Mouse (Mus musculus) ES-E14 (cell line): ENCODE results near the gene H2-T3. TPM values are rescaled to one million over a fixed set of nuclear protein-coding genes. Genes with fewer than 3 reads are reported as not detected.
"Not testable (repeated sequence)": the region's sequence is repeated elsewhere in the genome, so short reads cannot be mapped to it uniquely, and the experiment has no call there.

ENCODE experiments used
- DNase-seq: peaks from one replicate; pipeline ENCODE4 v3.0.0-alpha.2; 2013; ENCODE audit warnings: low read depth, low spot score
- H3K27ac ChIP-seq: 2 replicates; pipeline ENCODE4 v1.5.1; 2012; ENCODE audit warnings: low read depth, mild to moderate bottlenecking, low read length, moderate library complexity, mixed read lengths; ENCODE audit not compliant: poor library complexity, insufficient read depth, severe bottlenecking
- H3K36me3 ChIP-seq: 2 replicates; pipeline ENCODE4 v1.6.1; 2012; ENCODE audit warnings: mild to moderate bottlenecking, low read length, moderate library complexity, mixed read lengths; ENCODE audit not compliant: control insufficient read depth, poor library complexity, insufficient read depth, severe bottlenecking
- H3K4me1 ChIP-seq, 2 experiments: fragments of 150-350 bp in 1 of 2; sonication (generic) in 1 of 2; 2 replicates each; pipeline ENCODE4 v1.6.1; 2012; ENCODE audit warnings: low read length in 2 of 2, mild to moderate bottlenecking in 1 of 2, mixed read lengths in 1 of 2; ENCODE audit not compliant: control insufficient read depth in 2 of 2, insufficient read depth in 2 of 2, poor library complexity in 1 of 2
- H3K4me3 ChIP-seq, 2 experiments: fragments of 150-350 bp in 1 of 2; sonication (generic) in 1 of 2; 2 replicates each; pipeline ENCODE4 v1.5.1; 2012; ENCODE audit warnings: low read length in 2 of 2, low read depth in 1 of 2, mild to moderate bottlenecking in 1 of 2, mixed read lengths in 1 of 2; ENCODE audit not compliant: insufficient read depth in 1 of 2, poor library complexity in 1 of 2, severe bottlenecking in 1 of 2
- H3K9ac ChIP-seq: 2 replicates; pipeline ENCODE4 v1.6.1; 2012; ENCODE audit warnings: low read depth, mild to moderate bottlenecking, low read length, mixed read lengths; ENCODE audit not compliant: poor library complexity, insufficient read depth, severe bottlenecking
- H3K9me3 ChIP-seq: fragments of 150-350 bp; sonication (generic); 2 replicates; pipeline ENCODE4 v1.6.1; 2012; ENCODE audit warnings: low read depth, mild to moderate bottlenecking, low read length; ENCODE audit not compliant: control insufficient read depth, insufficient read depth
- CHD2 ChIP-seq: IDR thresholded peaks from 2 replicates; pipeline ENCODE4 v1.6.1; 2014; ENCODE audit warnings: mild to moderate bottlenecking, low read depth, low read length, inconsistent platforms
- HCFC1 ChIP-seq: IDR thresholded peaks from 2 replicates; pipeline ENCODE4 v1.6.1; 2012; ENCODE audit warnings: low read length, inconsistent platforms, borderline replicate concordance; ENCODE audit not compliant: insufficient read depth
- MAFK ChIP-seq: IDR thresholded peaks from 2 replicates; pipeline ENCODE4 v1.6.1; 2014; ENCODE audit warnings: mild to moderate bottlenecking, low read depth, low read length, inconsistent platforms; ENCODE audit not compliant: insufficient read depth
- ZC3H11A ChIP-seq: IDR thresholded peaks from 2 replicates; pipeline ENCODE4 v1.6.1; 2012; ENCODE audit warnings: low read depth, mild to moderate bottlenecking, inconsistent platforms, low read length, borderline replicate concordance
- ZNF384 ChIP-seq: IDR thresholded peaks from 2 replicates; pipeline ENCODE4 v1.6.1; 2012; ENCODE audit warnings: low read depth, low read length, inconsistent platforms
- in situ Hi-C, 2 experiments: fragments of 600-800 bp; cut with MboI; formaldehyde crosslinking; loops; one replicate each; pipeline ENCODE4 v1.15.1; 2025; ENCODE audit warnings: low sequenced_read_pairs in 2 of 2, inconsistent platforms in 1 of 2; ENCODE audit not compliant: unreplicated experiment in 2 of 2
- total RNA-seq: library from RNA; depleted of rRNA; stranded (reverse); fragments of 300-350 nt; gene quantifications from 2 replicates; pipeline ENCODE4 v1.2.3, GENCODE M21; 2012; rRNA removed

Gene H2-T3
- total RNA-seq, 1 experiment = 0.22 TPM

- Histone ChIP-seq H3K4me3 (peak overlapping the region; percentile 53 to 57), H3K4me1 (no peaks in the 10 kb centered on the region), H3K27ac (no peak overlapping the region), H3K9ac (no peak overlapping the region), H3K9me3 (no peaks in the 10 kb centered on the region), H3K36me3 (no peaks in the 10 kb centered on the region)
- DNase-seq = no peak
- TF ChIP-seq HCFC1 = no peak
- no peak for TF ChIP-seq ZNF384
- no peak for TF ChIP-seq MAFK
- TF ChIP-seq ZC3H11A = no peak
- TF ChIP-seq CHD2 = no peak
- in situ Hi-C loops = no loop called here
Measured at GRCm38 (mm10) chr17:36145111-36145860, 44.8 kb downstream of the H2-T3 start.

- DNase-seq, H3K27ac ChIP-seq, H3K4me1 ChIP-seq, H3K4me3 ChIP-seq, H3K36me3 ChIP-seq, H3K9me3 ChIP-seq, H3K9ac ChIP-seq, in situ Hi-C loops: not testable (repeated sequence)
Measured at GRCm38 (mm10) chr17:36136299-36136848, 53.7 kb downstream of the H2-T3 start.

Other genes with a start within 250 kb of the H2-T3 start
- gene Abcf1, start 220.5 kb downstream of the H2-T3 start, total RNA-seq = 115 and 117 TPM in 2 replicates
- 51.6 and 64.1 TPM in 2 replicates for gene Gnl1, start 210.4 kb downstream of the H2-T3 start, total RNA-seq
- gene Prr3, start 210.1 kb downstream of the H2-T3 start, total RNA-seq = 13.8 and 17.0 TPM in 2 replicates
- gene H2-T24, start 169.7 kb downstream of the H2-T3 start, total RNA-seq = not detected in 2 replicates
- 0.67 and 0.95 TPM in 2 replicates for gene H2-T23, start 157.4 kb downstream of the H2-T3 start, total RNA-seq
- gene H2-T22, start 147.5 kb downstream of the H2-T3 start, total RNA-seq = 2.7 and 5.8 TPM in 2 replicates
- 0.18 and 0.21 TPM in 2 replicates for gene Gm6034, start 147.3 kb downstream of the H2-T3 start, total RNA-seq
- gene Gm11127, start 131.9 kb downstream of the H2-T3 start, total RNA-seq = 0.37 and 0.54 TPM in 2 replicates
- not detected in 2 replicates for gene Gm19684, start 68.6 kb downstream of the H2-T3 start, total RNA-seq
- 0.63 TPM in 1 of 2 replicates, not detected in the other for gene Gm7030, start 60.9 kb downstream of the H2-T3 start, total RNA-seq
- not detected in 2 replicates for gene Gm8909, start 21.8 kb downstream of the H2-T3 start, total RNA-seq
- gene Rpp21, start 67.8 kb upstream of the H2-T3 start, total RNA-seq = 45.2 and 47.7 TPM in 2 replicates
- gene Trim39, start 82.0 kb upstream of the H2-T3 start, total RNA-seq = 20.3 and 22.4 TPM in 2 replicates
- not detected in 2 replicates for gene H2-M10.2, start 96.2 kb upstream of the H2-T3 start, total RNA-seq
- gene H2-M10.1, start 135.9 kb upstream of the H2-T3 start, total RNA-seq = not detected in 2 replicates
- gene H2-M10.3, start 178.1 kb upstream of the H2-T3 start, total RNA-seq = not detected in 2 replicates